Mouse (Mus musculus): ENCODE data around the gene Tmem150c.

DNA sequence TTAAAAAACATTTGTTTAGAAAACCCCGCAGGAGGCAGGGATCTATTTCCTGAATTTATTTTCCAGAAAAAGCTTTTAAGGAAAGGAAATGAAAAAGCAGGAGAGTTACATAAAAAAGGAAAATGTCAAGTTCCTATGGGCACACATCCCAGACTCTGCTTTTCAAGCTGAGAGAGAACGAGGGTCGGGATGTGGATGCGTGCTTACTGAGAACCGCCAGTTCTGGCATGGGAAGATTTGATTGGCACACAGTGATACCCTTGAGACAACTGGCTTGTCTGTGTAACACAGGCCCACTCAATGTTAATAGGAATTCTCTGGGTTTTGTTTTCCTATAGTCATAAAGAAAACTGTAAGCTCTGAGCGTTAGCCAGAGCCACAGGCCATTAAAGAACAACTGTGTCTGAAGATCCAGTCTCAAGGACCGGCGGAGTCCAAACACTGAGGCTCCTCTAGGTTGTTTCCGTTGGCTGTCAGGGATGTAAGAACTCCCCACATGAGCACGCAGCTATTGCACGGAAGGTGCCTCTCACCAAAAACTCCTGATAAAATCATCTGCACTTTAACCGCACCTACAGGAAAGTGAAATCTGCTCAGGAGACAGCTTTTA is 75.5 kb downstream of the Tmem150c start:
- no peak for TF ChIP-seq CTCF (IDR thresholded peaks at IDR 0.05; ENCODE audit: low read depth)
- no peak for TF ChIP-seq EP300 (IDR thresholded peaks at IDR 0.05; ENCODE audit: low read depth)

Data from liver, embryonic 14.5 days (tissue).